Mouse (Mus musculus) heart, postnatal 36 days (tissue): Measurements from ENCODE around the gene Bag3. TPM values are rescaled to one million over a fixed set of nuclear protein-coding genes. Genes with fewer than 3 reads are reported as not detected.
"Not testable (repeated sequence)": the region's sequence is repeated elsewhere in the genome, so short reads cannot be mapped to it uniquely, and the experiment has no call there.

ENCODE experiments used
- DNase-seq, 2 experiments: peaks; one replicate each; pipeline ENCODE4 v3.0.0; 2021 to 2022
- intact Hi-C: fragments of 180-260 bp; cut with DNase I; formaldehyde crosslinking; loops from one replicate; pipeline ENCODE4 v1.15.1; 2025
- total RNA-seq, 2 experiments: library from RNA; stranded (reverse); gene quantifications; 2 replicates each; pipeline ENCODE4 v1.2.3; 2021

Gene Bag3
- total RNA-seq, 2 experiments from 2014 or later = 258 to 272 TPM

GRCm38 (mm10) chr7:128556923-128557430 is 33.6 kb downstream of the Bag3 start:
- intact Hi-C loops = loop anchor here (5.0 kb wide), 1 partner anchor 35 kb away; the partner anchor contains the start of gene Bag3
- no peak for DNase-seq

GRCm38 (mm10) chr7:128563373-128563772 is 40.0 kb downstream of the Bag3 start:
- intact Hi-C loops = loop anchor here (1.0 to 5.0 kb wide), 2 partner anchors 86 to 127 kb away; no protein-coding TSS in a partner anchor
- DNase-seq = peak in 1 of 2 experiments; percentile 50

- DNase-seq = no peak
- intact Hi-C loops = no loop called here
Measured at GRCm38 (mm10) chr7:128566311-128566710, 42.9 kb downstream of the Bag3 start.

GRCm38 (mm10) chr7:128567561-128568244 is 44.3 kb downstream of the Bag3 start:
- no peak for DNase-seq
- intact Hi-C loops = no loop called here

- DNase-seq, intact Hi-C loops: not testable (repeated sequence)
Measured at GRCm38 (mm10) chr7:128569429-128569828, 46.0 kb downstream of the Bag3 start.

GRCm38 (mm10) chr7:128569987-128570656 is 46.7 kb downstream of the Bag3 start:
- DNase-seq = no peak
- intact Hi-C loops = no loop called here

GRCm38 (mm10) chr7:128570657-128571056 is 47.2 kb downstream of the Bag3 start:
- intact Hi-C loops, DNase-seq: not testable (repeated sequence)

GRCm38 (mm10) chr7:128572030-128572429 is 48.6 kb downstream of the Bag3 start:
- DNase-seq = no peak
- intact Hi-C loops = no loop called here

GRCm38 (mm10) chr7:128575211-128575610 is 51.8 kb downstream of the Bag3 start:
- intact Hi-C loops = no loop called here
- no peak for DNase-seq

- no peak for DNase-seq
- intact Hi-C loops = no loop called here
Measured at GRCm38 (mm10) chr7:128575794-128576193, 52.4 kb downstream of the Bag3 start.

GRCm38 (mm10) chr7:128577607-128578006 is 54.2 kb downstream of the Bag3 start:
- intact Hi-C loops = no loop called here
- no peak for DNase-seq

- intact Hi-C loops = no loop called here
- DNase-seq = no peak
Measured at GRCm38 (mm10) chr7:128578199-128578945, 55.0 kb downstream of the Bag3 start.

- DNase-seq = no peak
- intact Hi-C loops = no loop called here
Measured at GRCm38 (mm10) chr7:128579381-128579780, 56.0 kb downstream of the Bag3 start.

GRCm38 (mm10) chr7:128580318-128580717 is 56.9 kb downstream of the Bag3 start:
- intact Hi-C loops = no loop called here

GRCm38 (mm10) chr7:128581864-128582484 is 58.6 kb downstream of the Bag3 start:
- intact Hi-C loops = no loop called here
- peak; percentile 7 to 8 for DNase-seq

More at GRCm38 (mm10) chr7:128580318-128580717, 56.9 kb downstream of the Bag3 start:
- no peak for DNase-seq

- intact Hi-C loops = no loop called here
- no peak for DNase-seq
Measured at GRCm38 (mm10) chr7:128583213-128583948, 60.0 kb downstream of the Bag3 start.

- intact Hi-C loops = no loop called here
- no peak for DNase-seq
Measured at GRCm38 (mm10) chr7:128587334-128587933, 64.0 kb downstream of the Bag3 start.

- intact Hi-C loops = no loop called here
- DNase-seq = peak; percentile 17 to 20
Measured at GRCm38 (mm10) chr7:128591345-128592084, 68.1 kb downstream of the Bag3 start.
